Mouse (Mus musculus) kidney, embryonic 14.5 days (tissue): ENCODE measurements at regions not wholly inside any gene's neighbourhood (a gene's known extent, or its start where the extent isn't known, plus 50 kb on each side); places are given as distances from the start of the nearest gene placed in this dataset.
A peak's percentile ranks its signal among the peaks of the same experiment; 100 is the strongest.

Experiments
- ATAC-seq: fragments of 200-750 bp; cut with Nextera tagmentation; 2 replicates; pipeline ENCODE4 v1.8.0; 2017; ENCODE audit warnings: moderate number of reproducible peaks, mild to moderate bottlenecking, moderate TSS enrichment, moderate library complexity; ENCODE audit not compliant: low FRiP score, low TSS enrichment
- H3K27ac ChIP-seq: fragments of 300-500 bp; sonication (generic); 2 replicates; pipeline ENCODE4 v1.5.1; 2014; ENCODE audit warnings: low read depth, mild to moderate bottlenecking, low read length, moderate library complexity, mixed read lengths
- H3K27me3 ChIP-seq: fragments of 300-500 bp; sonication (generic); 2 replicates; pipeline ENCODE4 v1.6.1; 2014; ENCODE audit warnings: mild to moderate bottlenecking, low read length; ENCODE audit not compliant: control insufficient read depth, insufficient read depth
- H3K36me3 ChIP-seq: fragments of 300-500 bp; sonication (generic); 2 replicates; pipeline ENCODE4 v1.6.1; 2014; ENCODE audit warnings: low read length, mixed read lengths; ENCODE audit not compliant: control insufficient read depth, insufficient read depth
- H3K4me1 ChIP-seq: fragments of 300-500 bp; sonication (generic); 2 replicates; pipeline ENCODE4 v1.6.1; 2014; ENCODE audit warnings: low read length, mixed read lengths; ENCODE audit not compliant: control insufficient read depth, insufficient read depth
- H3K4me2 ChIP-seq: fragments of 300-500 bp; sonication (generic); replicated peaks from 2 replicates; pipeline ENCODE4 v1.6.1; 2014; ENCODE audit warnings: low read depth, mild to moderate bottlenecking, low read length
- H3K4me3 ChIP-seq: fragments of 300-500 bp; sonication (generic); 2 replicates; pipeline ENCODE4 v1.5.1; 2014; ENCODE audit warnings: mild to moderate bottlenecking, low read length
- H3K9ac ChIP-seq: fragments of 300-500 bp; sonication (generic); 2 replicates; pipeline ENCODE4 v1.6.1; 2014; ENCODE audit warnings: low read depth, mild to moderate bottlenecking, low read length, moderate library complexity
- H3K9me3 ChIP-seq: fragments of 300-500 bp; sonication (generic); 2 replicates; pipeline ENCODE4 v1.6.1; 2016; ENCODE audit warnings: low read length; ENCODE audit not compliant: control insufficient read depth
- WGBS: fragments of 180-500 bp; shearing (Covaris S2); extraction: QIAGEN DNeasy Blood & Tissue Kit; methylation state at CpG from one replicate; pipeline ENCODE4 v1.1.7; 2014; 5-methylcytosine and 5-hydroxymethylcytosine counted together

GRCm38 (mm10) chr11:19254183-19254582 is 235.4 kb upstream of the Meis1 start:
- Histone ChIP-seq H3K4me1 (no peaks in the 10 kb centered on the region), H3K27ac (no peak overlapping the region), H3K36me3 (no peaks in the 10 kb centered on the region), H3K9ac (no peak overlapping the region), H3K4me3 (no peak overlapping the region), H3K4me2 (no peak overlapping the region), H3K9me3 (no peaks in the 10 kb centered on the region), H3K27me3 (no peaks in the 10 kb centered on the region)
- 56% methylated on average over 4 of the region's 4 CpGs for WGBS
- ATAC-seq = no peak

GRCm38 (mm10) chr11:19257549-19257948 is 238.8 kb upstream of the Meis1 start:
- Histone ChIP-seq H3K9ac (no peak overlapping the region), H3K27ac (no peak overlapping the region), H3K9me3 (no peaks in the 10 kb centered on the region), H3K27me3 (no peaks in the 10 kb centered on the region), H3K4me2 (no peak overlapping the region), H3K36me3 (no peaks in the 10 kb centered on the region), H3K4me3 (no peak overlapping the region), H3K4me1 (no peaks in the 10 kb centered on the region)
- no peak for ATAC-seq
- WGBS = 78% methylated on average over 4 of the region's 4 CpGs

- no peak for ATAC-seq
- Histone ChIP-seq H3K27me3 (no peaks in the 10 kb centered on the region), H3K4me2 (no peak overlapping the region), H3K9me3 (no peaks in the 10 kb centered on the region), H3K9ac (no peak overlapping the region), H3K27ac (no peak overlapping the region), H3K36me3 (no peaks in the 10 kb centered on the region), H3K4me1 (no peaks in the 10 kb centered on the region), H3K4me3 (no peak overlapping the region)
- WGBS = 86% methylated on average over 4 of the region's 4 CpGs
Measured at GRCm38 (mm10) chr11:19262832-19263231, 244.0 kb upstream of the Meis1 start.

GRCm38 (mm10) chr11:19264798-19265671 is 246.2 kb upstream of the Meis1 start:
- no peak for ATAC-seq
- H3K4me2 ChIP-seq = no peak overlapping the region
- 80% methylated on average over 18 of the region's 18 CpGs for WGBS

GRCm38 (mm10) chr11:19265672-19265972 is 246.8 kb upstream of the Meis1 start:
- Histone ChIP-seq H3K4me3 (no peak overlapping the region), H3K27ac (no peak overlapping the region), H3K36me3 (no peaks in the 10 kb centered on the region), H3K4me1 (no peaks in the 10 kb centered on the region), H3K9ac (no peak overlapping the region), H3K4me2 (no peak overlapping the region), H3K27me3 (no peaks in the 10 kb centered on the region), H3K9me3 (no peaks in the 10 kb centered on the region)
- no peak for ATAC-seq
- WGBS = 50% methylated on average over 3 of the region's 3 CpGs

More at GRCm38 (mm10) chr11:19264798-19265671, 246.2 kb upstream of the Meis1 start:
- Histone ChIP-seq H3K27ac (no peak overlapping the region), H3K9me3 (no peaks in the 10 kb centered on the region), H3K27me3 (no peaks in the 10 kb centered on the region), H3K4me3 (no peak overlapping the region), H3K9ac (no peak overlapping the region), H3K4me1 (no peaks in the 10 kb centered on the region), H3K36me3 (no peaks in the 10 kb centered on the region)

- H3K4me1 ChIP-seq = no peaks in the 10 kb centered on the region
Measured at GRCm38 (mm10) chr11:19290971-19291370, 272.2 kb upstream of the Meis1 start.

GRCm38 (mm10) chr11:19299411-19299810 is 280.6 kb upstream of the Meis1 start:
- H3K4me2 ChIP-seq = no peak overlapping the region
- no peak overlapping the region for H3K4me3 ChIP-seq
- H3K27ac ChIP-seq = no peak overlapping the region
- H3K9ac ChIP-seq = no peak overlapping the region
- 82% methylated on average over 1 of the region's 1 CpGs for WGBS
- no peaks in the 10 kb centered on the region for H3K4me1 ChIP-seq
- ATAC-seq = no peak
- no peaks in the 10 kb centered on the region for H3K27me3 ChIP-seq
- no peaks in the 10 kb centered on the region for H3K36me3 ChIP-seq
- no peaks in the 10 kb centered on the region for H3K9me3 ChIP-seq

More at GRCm38 (mm10) chr11:19290971-19291370, 272.2 kb upstream of the Meis1 start:
- no peak overlapping the region for H3K27ac ChIP-seq
- H3K27me3 ChIP-seq = no peaks in the 10 kb centered on the region
- H3K36me3 ChIP-seq = no peaks in the 10 kb centered on the region
- no peak overlapping the region for H3K4me3 ChIP-seq
- no peak overlapping the region for H3K9ac ChIP-seq
- no peak for ATAC-seq
- H3K4me2 ChIP-seq = no peak overlapping the region
- H3K9me3 ChIP-seq = no peaks in the 10 kb centered on the region
- WGBS = 90% methylated on average over 6 of the region's 6 CpGs

GRCm38 (mm10) chr11:19306687-19307086 is 287.9 kb upstream of the Meis1 start:
- H3K9me3 ChIP-seq = no peaks in the 10 kb centered on the region
- no peaks in the 10 kb centered on the region for H3K36me3 ChIP-seq
- H3K4me2 ChIP-seq = no peak overlapping the region
- WGBS = 66% methylated on average over 5 of the region's 5 CpGs
- no peaks in the 10 kb centered on the region for H3K27me3 ChIP-seq
- no peak overlapping the region for H3K4me3 ChIP-seq
- peak; percentile 62; the same call in 1 of the 2 replicates for ATAC-seq
- no peaks in the 10 kb centered on the region for H3K4me1 ChIP-seq
- no peak overlapping the region for H3K9ac ChIP-seq
- no peak overlapping the region for H3K27ac ChIP-seq

- 45% methylated on average over 3 of the region's 3 CpGs for WGBS
- no peak for ATAC-seq
- no peak overlapping the region for H3K4me3 ChIP-seq
- H3K4me2 ChIP-seq = no peak overlapping the region
- no peak overlapping the region for H3K9ac ChIP-seq
- H3K4me1 ChIP-seq = no peaks in the 10 kb centered on the region
- H3K27ac ChIP-seq = no peak overlapping the region
- H3K27me3 ChIP-seq = no peaks in the 10 kb centered on the region
- no peaks in the 10 kb centered on the region for H3K9me3 ChIP-seq
- H3K36me3 ChIP-seq = no peaks in the 10 kb centered on the region
Measured at GRCm38 (mm10) chr11:19330685-19331239, 312.0 kb upstream of the Meis1 start.
